Mouse (Mus musculus) bone marrow macrophage, adult 2 months (primary cell): Measurements from ENCODE around the gene Mga. TPM values are rescaled to one million over a fixed set of nuclear protein-coding genes. Genes with fewer than 3 reads are reported as not detected.

Experiments used
- H3K27ac ChIP-seq: 2 replicates; pipeline ENCODE4 v1.5.1; 2012; ENCODE audit warnings: low read depth, low read length; ENCODE audit not compliant: insufficient read depth
- H3K4me1 ChIP-seq: 2 replicates; pipeline ENCODE4 v1.6.1; 2012; ENCODE audit warnings: low read length; ENCODE audit not compliant: control insufficient read depth, insufficient read depth
- H3K4me3 ChIP-seq: 2 replicates; pipeline ENCODE4 v1.5.1; 2012; ENCODE audit warnings: mild to moderate bottlenecking, low read length, moderate library complexity; ENCODE audit not compliant: insufficient read depth
- CTCF ChIP-seq: IDR thresholded peaks from 2 replicates; pipeline ENCODE4 v1.5.1; 2012; ENCODE audit warnings: low read depth, mild to moderate bottlenecking, low read length, moderate library complexity
- POLR2A ChIP-seq: IDR thresholded peaks from 2 replicates; pipeline ENCODE4 v1.6.1; 2012; ENCODE audit warnings: mild to moderate bottlenecking, low read depth, low read length, borderline replicate concordance
- polyA plus RNA-seq: library from polyadenylated mRNA; stranded (reverse); fragments of >200 nt; gene quantifications from 2 replicates; pipeline ENCODE4 v1.2.4, GENCODE M21; 2012; ENCODE audit not compliant: missing spikeins, insufficient read depth, insufficient read length

The Mga gene
- polyA plus RNA-seq, 1 experiment, result 30.3 TPM

DNA sequence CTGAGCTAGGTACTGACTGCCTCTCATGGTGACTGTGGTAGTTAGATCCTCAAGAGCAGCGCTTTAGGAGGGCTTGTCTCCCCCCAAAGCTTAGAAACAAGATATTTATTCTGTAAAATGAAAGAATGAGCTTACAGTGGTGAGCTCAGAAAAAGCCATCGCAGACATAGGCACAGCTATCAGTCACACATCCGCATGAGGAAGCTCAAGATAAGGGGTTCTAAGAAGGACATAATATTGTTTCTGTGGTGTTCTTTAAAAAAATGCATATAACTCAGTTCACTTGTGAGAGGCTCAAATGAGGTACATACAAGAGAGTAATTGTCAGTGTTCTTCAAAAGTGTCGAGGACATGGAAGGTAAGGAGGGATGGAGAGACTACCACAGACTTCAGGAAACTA is 118.9 kb downstream of the Mga start:
- H3K4me3 ChIP-seq, result no peak overlapping the region
- H3K4me1 ChIP-seq, result no peaks in the 10 kb centered on the region
- no peak overlapping the region for H3K27ac ChIP-seq
- TF ChIP-seq CTCF (no peak), POLR2A (no peak)

DNA sequence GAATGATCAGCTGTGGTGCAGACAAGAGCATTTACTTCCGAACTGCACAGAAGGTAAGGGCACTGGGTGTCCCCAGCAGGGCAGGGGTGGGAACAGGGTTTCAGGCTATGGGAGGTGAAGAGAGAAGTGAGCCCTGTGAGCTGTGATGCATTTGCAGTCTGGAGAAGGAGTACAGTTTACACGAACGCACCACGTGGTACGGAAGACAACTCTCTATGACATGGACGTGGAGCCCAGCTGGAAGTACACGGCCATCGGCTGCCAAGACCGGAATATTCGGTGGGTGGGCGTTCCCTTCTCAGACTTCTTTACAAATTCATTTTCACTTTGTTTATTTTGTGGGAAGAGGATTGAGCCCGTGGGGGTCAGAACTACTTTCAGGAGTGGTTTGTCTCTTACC is 120.6 kb downstream of the Mga start:
- no peaks in the 10 kb centered on the region for H3K4me1 ChIP-seq
- TF ChIP-seq CTCF, result no peak
- no peak for TF ChIP-seq POLR2A
- H3K4me3 ChIP-seq, result no peak overlapping the region
- no peak overlapping the region for H3K27ac ChIP-seq

Other genes starting within 250 kb of the Mga start
- gene Ndufaf1, start 234.4 kb upstream of the Mga start, polyA plus RNA-seq, result 12.3 and 15.4 TPM in 2 replicates
- gene Rtf1, start 222.2 kb upstream of the Mga start, polyA plus RNA-seq, result 22.2 and 30.7 TPM in 2 replicates
- gene Itpka, start 154.9 kb upstream of the Mga start, polyA plus RNA-seq, result 0.31 TPM in 1 of 2 replicates, not detected in the other
- gene Ltk, start 136.8 kb upstream of the Mga start, polyA plus RNA-seq, result not detected in 2 replicates
- 9.7 and 10.6 TPM in 2 replicates for gene Rpap1, start 109.7 kb upstream of the Mga start, polyA plus RNA-seq
- not detected in 2 replicates for gene Tyro3, start 99.5 kb upstream of the Mga start, polyA plus RNA-seq
- 5.4 and 7.5 TPM in 2 replicates for gene Mapkbp1, start 75.5 kb downstream of the Mga start, polyA plus RNA-seq
- 2.4 and 2.8 TPM in 2 replicates for gene Jmjd7, start 130.3 kb downstream of the Mga start, polyA plus RNA-seq
- 0.25 TPM in 1 of 2 replicates, not detected in the other for gene Gm28042, start 130.3 kb downstream of the Mga start, polyA plus RNA-seq
- gene Pla2g4b, start 136.2 kb downstream of the Mga start, polyA plus RNA-seq, result 1.3 and 1.4 TPM in 2 replicates